Mouse (Mus musculus) hindbrain, embryonic 13.5 days (tissue): ENCODE results near the gene Gapt. TPM values are rescaled to one million over a fixed set of nuclear protein-coding genes. Genes with fewer than 3 reads are reported as not detected.

Source experiments
- ATAC-seq: fragments of 200-750 bp; cut with Nextera tagmentation; 2 replicates; pipeline ENCODE4 v1.8.0; 2017; ENCODE audit warnings: moderate TSS enrichment; ENCODE audit not compliant: low FRiP score
- H3K27ac ChIP-seq: fragments of 300-500 bp; sonication (generic); 2 replicates; pipeline ENCODE4 v1.5.1; 2015; ENCODE audit warnings: inconsistent platforms, mild to moderate bottlenecking, moderate library complexity
- H3K27me3 ChIP-seq: fragments of 300-500 bp; sonication (generic); 2 replicates; pipeline ENCODE4 v1.6.1; 2015; ENCODE audit warnings: mild to moderate bottlenecking, inconsistent platforms
- H3K36me3 ChIP-seq: fragments of 300-500 bp; sonication (generic); 2 replicates; pipeline ENCODE4 v1.6.1; 2015; ENCODE audit warnings: mild to moderate bottlenecking, inconsistent platforms
- H3K4me1 ChIP-seq: fragments of 300-500 bp; sonication (generic); replicated peaks from 2 replicates; pipeline ENCODE4 v1.6.1; 2015; ENCODE audit warnings: inconsistent platforms
- H3K4me2 ChIP-seq: fragments of 300-500 bp; sonication (generic); 2 replicates; pipeline ENCODE4 v1.6.1; 2015; ENCODE audit warnings: inconsistent platforms, mild to moderate bottlenecking, moderate library complexity
- H3K4me3 ChIP-seq: fragments of 300-500 bp; sonication (generic); 2 replicates; pipeline ENCODE4 v1.5.1; 2015; ENCODE audit warnings: mild to moderate bottlenecking, inconsistent platforms
- H3K9ac ChIP-seq: fragments of 300-500 bp; sonication (generic); 2 replicates; pipeline ENCODE4 v1.6.1; 2015; ENCODE audit warnings: mild to moderate bottlenecking, inconsistent platforms
- H3K9me3 ChIP-seq: fragments of 300-500 bp; sonication (generic); 2 replicates; pipeline ENCODE4 v1.6.1; 2016; ENCODE audit warnings: inconsistent platforms
- WGBS: fragments of 180-500 bp; shearing (Covaris S2); methylation state at CpG from one replicate; pipeline ENCODE4 v1.1.7; 2015; 5-methylcytosine and 5-hydroxymethylcytosine counted together
- polyA plus RNA-seq: library from polyadenylated mRNA; unstranded; fragments of >200 nt; fragmentation: Nextera tagmentation; extraction: Ambion mirVana; gene quantifications from 2 replicates; pipeline ENCODE4 v1.2.1, GENCODE M21; 2015

Gene Gapt
- polyA plus RNA-seq, 1 experiment from 2014 or later: 0.13 TPM

DNA sequence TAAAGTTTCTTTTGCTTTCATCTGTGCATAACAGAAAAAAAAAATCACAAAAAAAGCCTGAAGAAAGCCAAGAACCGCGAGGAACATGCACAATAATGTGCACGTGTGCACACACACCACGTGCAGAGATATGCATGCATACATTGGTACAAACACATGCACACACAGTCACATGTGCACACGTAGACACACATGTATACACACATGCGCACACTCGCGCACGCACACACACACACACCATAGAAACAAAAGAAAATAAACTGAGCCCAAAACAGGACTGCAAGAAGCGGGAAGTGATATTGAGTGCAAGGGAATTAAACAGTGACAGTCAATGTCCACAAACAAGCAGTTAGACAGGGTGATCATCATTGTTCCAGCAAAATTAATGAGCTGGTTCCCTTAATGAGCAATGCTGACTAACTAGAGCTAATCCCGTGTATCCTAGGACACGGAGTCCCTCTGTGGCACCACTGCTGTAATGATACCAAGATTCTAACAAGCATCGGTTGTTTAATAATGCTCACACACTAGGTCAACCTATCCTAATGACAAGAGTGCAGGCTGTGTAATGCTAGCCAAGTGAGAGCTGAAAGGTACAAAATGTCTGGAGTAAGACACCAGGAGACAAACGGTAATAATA, 23.9 kb downstream of the Gapt start:
- WGBS: 87% methylated on average over 14 of the region's 14 CpGs
- Histone ChIP-seq H3K27me3 (no peaks in the 10 kb centered on the region), H3K4me3 (no peak overlapping the region), H3K36me3 (no peaks in the 10 kb centered on the region), H3K9me3 (no peaks in the 10 kb centered on the region), H3K27ac (no peak overlapping the region), H3K4me2 (no peak overlapping the region), H3K4me1 (no peaks in the 10 kb centered on the region), H3K9ac (no peak overlapping the region)
- 0 out of 2 replicates have a peak, but pooled peaks have one; percentile 28 for ATAC-seq

DNA sequence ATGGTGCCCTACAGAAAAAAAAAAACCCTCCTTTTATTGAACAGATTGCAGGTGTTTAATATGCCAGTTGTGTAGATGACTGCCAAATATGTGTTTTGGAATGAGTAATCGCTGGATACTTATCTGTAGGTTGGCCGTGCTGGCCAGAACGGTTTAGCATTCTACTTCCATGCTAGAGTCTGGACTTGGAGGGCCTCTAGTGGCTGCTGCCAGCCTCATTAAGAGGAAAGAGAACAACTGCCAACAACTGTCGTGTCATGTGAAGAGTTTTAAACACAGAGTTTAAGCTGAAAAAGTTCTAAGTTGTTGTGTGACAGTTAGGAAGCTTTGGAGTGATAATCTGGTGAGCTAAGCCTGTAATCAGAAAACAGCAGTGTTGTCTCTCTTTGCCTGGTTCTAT, 38.3 kb downstream of the Gapt start:
- 70% methylated on average over 4 of the region's 4 CpGs for WGBS
- Histone ChIP-seq H3K4me2 (no peak overlapping the region), H3K9ac (no peak overlapping the region), H3K27me3 (no peaks in the 10 kb centered on the region), H3K4me3 (no peak overlapping the region), H3K27ac (no peak overlapping the region), H3K9me3 (no peaks in the 10 kb centered on the region), H3K36me3 (no peaks in the 10 kb centered on the region), H3K4me1 (no peaks in the 10 kb centered on the region)
- ATAC-seq: no peak

DNA sequence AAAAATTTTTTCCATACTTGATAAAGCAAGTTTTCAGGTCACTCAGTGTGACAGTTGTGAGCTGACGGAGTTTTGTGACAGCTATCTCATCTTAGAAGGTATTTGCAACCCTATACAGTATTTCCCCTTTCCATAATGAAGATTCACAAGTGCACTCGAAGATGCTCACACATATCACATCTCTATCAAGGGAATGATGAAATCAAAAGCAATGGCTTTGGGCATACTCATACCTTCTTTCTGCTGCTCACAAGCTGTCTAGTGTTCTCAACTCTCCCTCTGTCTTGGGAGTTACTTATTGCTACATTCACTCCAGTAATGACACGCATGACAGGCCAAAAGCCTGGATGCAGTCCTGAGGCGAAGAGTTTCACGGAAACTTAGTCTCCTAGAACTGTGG, 49.8 kb downstream of the Gapt start:
- H3K9me3 ChIP-seq: no peaks in the 10 kb centered on the region
- H3K36me3 ChIP-seq: no peaks in the 10 kb centered on the region
- 90% methylated on average over 5 of the region's 5 CpGs for WGBS
- H3K4me3 ChIP-seq: no peak overlapping the region
- no peak overlapping the region for H3K9ac ChIP-seq
- no peaks in the 10 kb centered on the region for H3K27me3 ChIP-seq
- no peaks in the 10 kb centered on the region for H3K4me1 ChIP-seq
- no peak overlapping the region for H3K4me2 ChIP-seq
- ATAC-seq: no peak
- no peak overlapping the region for H3K27ac ChIP-seq

Other genes starting within 250 kb of the Gapt start
- gene Rab3c, start 76.2 kb downstream of the Gapt start, polyA plus RNA-seq: 208 and 212 TPM in 2 replicates
- gene Plk2, start 37.8 kb upstream of the Gapt start, polyA plus RNA-seq: 121 and 139 TPM in 2 replicates